In genomic region chr13:89539205-89539886, GRCm38 (mm10) we compare ENCODE assay signal across 8 mouse cellular contexts. TPM values are rescaled to one million over a fixed set of nuclear protein-coding genes. Genes with fewer than 3 reads are reported as not detected.
DNase-seq lines count a peak whose midpoint lies in the region; ATAC-seq lines count a peak whose summit lies in the region.

Gene Hapln1, plus strand, starts transcription at chr13:89539796.

- no peak for DNase-seq in cerebellum, adult 11 months
- DNase-seq in ZHBTc4 (ENCODE audit: low read depth, low spot score) = peak; percentile 64
- peak; percentile 79 for DNase-seq in intestine, embryonic 14.5 days (ENCODE audit: low spot score)
- DNase-seq in limb, embryonic 10.5 days (ENCODE audit: low spot score) = peak; percentile 77
- peak; percentile 95 for DNase-seq in midbrain, embryonic 11.5 days (ENCODE audit: low spot score, missing footprints)

- H3K4me1 ChIP-seq in forebrain, embryonic 12.5 days = peaks cover 11% of the 10 kb centered on the region
- H3K4me1 ChIP-seq in intestine, embryonic 14.5 days (replicated peaks; ENCODE audit: control insufficient read depth, insufficient read depth, low read length) = peaks cover 9% of the 10 kb centered on the region; the same call in 1 of the 2 replicates
- peaks cover 37% of the 10 kb centered on the region for H3K4me1 ChIP-seq in limb, embryonic 10.5 days
- peaks cover 3% of the 10 kb centered on the region for H3K4me1 ChIP-seq in midbrain, embryonic 11.5 days (ENCODE audit: control insufficient read depth, insufficient read depth, low read length)
- no peaks in the 10 kb centered on the region; the same call in 1 of the 2 replicates for H3K4me1 ChIP-seq in stomach, embryonic 16.5 days (ENCODE audit: control insufficient read depth, insufficient read depth, low read length)

- peak within 1 kb of the TSS; percentile 51 for H3K4me3 ChIP-seq in forebrain, embryonic 12.5 days (replicated peaks)
- peak within 1 kb of the TSS; percentile 52 for H3K4me3 ChIP-seq in intestine, embryonic 14.5 days (ENCODE audit: low read depth, low read length)
- peak within 1 kb of the TSS; percentile 63 for H3K4me3 ChIP-seq in limb, embryonic 10.5 days
- peak within 1 kb of the TSS; percentile 40 for H3K4me3 ChIP-seq in midbrain, embryonic 11.5 days (ENCODE audit: low read depth, low read length)
- peak within 1 kb of the TSS; percentile 62 for H3K4me3 ChIP-seq in stomach, embryonic 16.5 days (replicated peaks; ENCODE audit: low read length)

- WGBS in forebrain, embryonic 12.5 days = 1% methylated on average over 29 of the region's 29 CpGs
- WGBS in intestine, embryonic 14.5 days = under 1% methylated on average over 29 of the region's 29 CpGs
- whole genome bisulfite sequencing in limb, embryonic 10.5 days = under 1% methylated on average over 29 of the region's 29 CpGs
- WGBS in midbrain, embryonic 11.5 days = under 1% methylated on average over 28 of the region's 29 CpGs
- under 1% methylated on average over 29 of the region's 29 CpGs for WGBS in stomach, embryonic 16.5 days

- H3K4me2 ChIP-seq in forebrain, embryonic 12.5 days = peak within 1 kb of the TSS; percentile 74
- H3K4me2 ChIP-seq in intestine, embryonic 14.5 days (ENCODE audit: low read length) = peak within 1 kb of the TSS; percentile 90
- peak within 1 kb of the TSS; percentile 82 for H3K4me2 ChIP-seq in midbrain, embryonic 11.5 days
- peak within 1 kb of the TSS; percentile 88 for H3K4me2 ChIP-seq in stomach, embryonic 16.5 days (ENCODE audit: low read depth, low read length)

- no peak within 1 kb of the TSS for H3K27ac ChIP-seq in forebrain, embryonic 12.5 days
- H3K27ac ChIP-seq in intestine, embryonic 14.5 days (ENCODE audit: low read depth) = no peak within 1 kb of the TSS
- peak within 1 kb of the TSS; percentile 91 for H3K27ac ChIP-seq in limb, embryonic 10.5 days
- H3K27ac ChIP-seq in midbrain, embryonic 11.5 days (ENCODE audit: low read depth, low read length) = no peak within 1 kb of the TSS; the same call in 1 of the 2 replicates
- no peak within 1 kb of the TSS for H3K27ac ChIP-seq in stomach, embryonic 16.5 days (ENCODE audit: low read length)

- peak within 1 kb of the TSS; percentile 61 for H3K9ac ChIP-seq in forebrain, embryonic 12.5 days
- H3K9ac ChIP-seq in intestine, embryonic 14.5 days (ENCODE audit: low read length) = peak within 1 kb of the TSS; percentile 53
- peak within 1 kb of the TSS; percentile 69 for H3K9ac ChIP-seq in midbrain, embryonic 11.5 days (ENCODE audit: low read length)
- H3K9ac ChIP-seq in stomach, embryonic 16.5 days (ENCODE audit: low read length) = peak within 1 kb of the TSS; percentile 77

- H3K36me3 ChIP-seq in forebrain, embryonic 12.5 days (replicated peaks) = no peaks in the 10 kb centered on the region
- no peaks in the 10 kb centered on the region for H3K36me3 ChIP-seq in intestine, embryonic 14.5 days (ENCODE audit: control insufficient read depth, insufficient read depth, low read length)
- H3K36me3 ChIP-seq in limb, embryonic 10.5 days = no peaks in the 10 kb centered on the region
- no peaks in the 10 kb centered on the region for H3K36me3 ChIP-seq in midbrain, embryonic 11.5 days (ENCODE audit: control insufficient read depth, insufficient read depth, low read length)
- H3K36me3 ChIP-seq in stomach, embryonic 16.5 days (ENCODE audit: control insufficient read depth, insufficient read depth, low read length) = no peaks in the 10 kb centered on the region

- H3K27me3 ChIP-seq in forebrain, embryonic 12.5 days = no peaks in the 10 kb centered on the region
- H3K27me3 ChIP-seq in intestine, embryonic 14.5 days (replicated peaks; ENCODE audit: control insufficient read depth, insufficient read depth, low read length) = no peaks in the 10 kb centered on the region
- no peaks in the 10 kb centered on the region for H3K27me3 ChIP-seq in limb, embryonic 10.5 days (ENCODE audit: low read depth, poor library complexity, severe bottlenecking)
- H3K27me3 ChIP-seq in midbrain, embryonic 11.5 days (ENCODE audit: control insufficient read depth, insufficient read depth, low read length) = no peaks in the 10 kb centered on the region
- no peaks in the 10 kb centered on the region for H3K27me3 ChIP-seq in stomach, embryonic 16.5 days (ENCODE audit: control insufficient read depth, insufficient read depth, low read length)

- H3K9me3 ChIP-seq in forebrain, embryonic 12.5 days = no peaks in the 10 kb centered on the region
- no peaks in the 10 kb centered on the region for H3K9me3 ChIP-seq in intestine, embryonic 14.5 days (ENCODE audit: control insufficient read depth, low read length)
- H3K9me3 ChIP-seq in limb, embryonic 10.5 days (replicated peaks) = no peaks in the 10 kb centered on the region
- no peaks in the 10 kb centered on the region for H3K9me3 ChIP-seq in midbrain, embryonic 11.5 days (ENCODE audit: control insufficient read depth, low read length)
- no peaks in the 10 kb centered on the region for H3K9me3 ChIP-seq in stomach, embryonic 16.5 days (replicated peaks; ENCODE audit: control insufficient read depth, low read length)

- ATAC-seq in cerebellum, adult (ENCODE audit: insufficient number of reproducible peaks, low FRiP score, low TSS enrichment) = peak; percentile 64; the same call in 1 of the 2 replicates
- peak; percentile 81 for ATAC-seq in forebrain, embryonic 12.5 days (ENCODE audit: low FRiP score)
- peak; percentile 58 for ATAC-seq in intestine, embryonic 14.5 days (replicated peaks; ENCODE audit: low FRiP score, low TSS enrichment, low read depth)
- ATAC-seq in midbrain, embryonic 11.5 days (ENCODE audit: low FRiP score) = peak; percentile 88
- ATAC-seq in stomach, embryonic 16.5 days (ENCODE audit: insufficient read depth, low FRiP score) = peak; percentile 81

RNA-seq across cellular contexts. Expression of gene Hapln1, which starts in this region (rescaled TPM):
- polyA plus RNA-seq in forebrain, embryonic 12.5 days (2016; fragmentation: Nextera tagmentation; extraction: Ambion mirVana) = 5.7 and 7.5 TPM in 2 replicates
- 4.5 and 6.3 TPM in 2 replicates for polyA plus RNA-seq in intestine, embryonic 14.5 days (2014; fragmentation: Nextera tagmentation; extraction: Ambion mirVana)
- 17.1 and 19.9 TPM in 2 replicates for polyA plus RNA-seq in limb, embryonic 10.5 days (2016; fragmentation: Nextera tagmentation; extraction: Ambion mirVana)
- polyA plus RNA-seq in midbrain, embryonic 11.5 days (2014; fragmentation: Nextera tagmentation; extraction: Ambion mirVana) = 17.9 and 19.4 TPM in 2 replicates
- polyA plus RNA-seq in stomach, embryonic 16.5 days (2015; fragmentation: Nextera tagmentation; extraction: Ambion mirVana) = 3.8 and 5.4 TPM in 2 replicates
